Mouse (Mus musculus): ENCODE measurements around the gene 1700017N19Rik. TPM values are rescaled to one million over a fixed set of nuclear protein-coding genes. Genes with fewer than 3 reads are reported as not detected.

Gene 1700017N19Rik
- not detected for total RNA-seq (2023)

GRCm38 (mm10) chr10:100590323-100590722 is at the start of gene 1700017N19Rik, which contains the start of gene 4930430F08Rik:
Gene 1700017N19Rik (plus strand): TSS chr10:100590484.
Gene 4930430F08Rik (minus strand): TSS chr10:100590423.

Other genes with a start within 250 kb of the 1700017N19Rik start
- gene Gm4302, start 249.6 kb upstream of the 1700017N19Rik start, total RNA-seq (2023) = not detected
- gene Gm4303, start 244.5 kb upstream of the 1700017N19Rik start, total RNA-seq (2023) = not detected
- not detected for gene Gm4305, start 239.4 kb upstream of the 1700017N19Rik start, total RNA-seq (2023)
- gene Gm4307, start 229.1 kb upstream of the 1700017N19Rik start, total RNA-seq (2023) = not detected
- gene Gm4312, start 207.9 kb upstream of the 1700017N19Rik start, total RNA-seq (2023) = not detected
- 0.86 TPM for gene Tmtc3, start 103.1 kb upstream of the 1700017N19Rik start, total RNA-seq (2023)
- 1.5 TPM for gene Cep290, start 102.9 kb upstream of the 1700017N19Rik start, total RNA-seq (2023)
- gene 4930430F08Rik, start 61 bp upstream of the 1700017N19Rik start, total RNA-seq (2023) = 5.2 TPM